In the genomic region with DNA sequence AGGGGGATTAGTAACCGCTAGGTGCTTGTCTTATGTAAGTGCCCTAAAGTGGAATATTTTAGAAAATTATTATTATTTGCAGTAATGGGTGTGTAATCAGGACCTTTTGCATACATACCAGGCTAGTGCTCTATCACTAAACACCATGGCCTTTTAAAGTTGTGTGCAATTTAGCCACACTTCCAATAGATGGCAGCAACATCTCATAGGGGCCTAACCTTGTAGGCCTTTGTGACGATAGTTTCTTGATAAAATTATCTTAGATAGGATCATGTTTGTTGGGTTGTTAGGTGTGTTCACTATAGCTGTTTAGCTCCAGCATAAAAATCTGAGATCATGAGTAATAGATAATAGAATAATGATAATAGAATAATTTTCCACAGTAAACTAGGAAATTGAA, we compare ENCODE assay signal across 10 mouse cellular contexts. TPM values are rescaled to one million over a fixed set of nuclear protein-coding genes. Genes with fewer than 3 reads are reported as not detected.
DNase-seq lines count a peak whose midpoint lies in the region; ATAC-seq lines count a peak whose summit lies in the region.
"Had no signal": no experiment of that assay in that cellular context is flagged by ENCODE, and none has a peak within 500 bp of the region (broad histone marks: within the 10 kb centered on the region; RNA-seq: fewer than 3 reads in every experiment).

No protein-coding gene starts in this region.

- intact Hi-C loops in left cerebral cortex, postnatal 4 days (cut with DNase I): no loop called here

- H3K9ac ChIP-seq in midbrain, embryonic 11.5 days (ENCODE audit: low read length): no peak overlapping the region

- no peak overlapping the region for H3K27ac ChIP-seq in midbrain, embryonic 11.5 days (ENCODE audit: low read depth, low read length)
- no peak overlapping the region for H3K27ac ChIP-seq in midbrain, embryonic 10.5 days (replicated peaks)

- peak; percentile 41 to 44 for DNase-seq in cerebellum, postnatal 14 days
- no peak for DNase-seq in cerebellum, adult 8-10 months
- DNase-seq in midbrain, embryonic 11.5 days (ENCODE audit: low spot score, missing footprints): peak; percentile 85
- no peak for DNase-seq in midbrain, embryonic 10.5 days (ENCODE audit: low spot score)
- peak; percentile 10 for DNase-seq in embryo, embryonic 9.5 days (ENCODE audit: extremely low spot score)
- peak; percentile 3 for DNase-seq in left cerebral cortex, postnatal 4 days
- no peak for DNase-seq in spleen, postnatal 10 days (ENCODE audit: low spot score in 2 of 2)
- no peak for DNase-seq in MN1 (ENCODE audit: low spot score)

- H3K9me3 ChIP-seq in midbrain, embryonic 11.5 days (ENCODE audit: control insufficient read depth, low read length): no peaks in the 10 kb centered on the region
- no peaks in the 10 kb centered on the region for H3K9me3 ChIP-seq in midbrain, embryonic 10.5 days (replicated peaks)

- 38% methylated on average over 2 of the region's 2 CpGs for WGBS in midbrain, embryonic 11.5 days
- WGBS in midbrain, embryonic 10.5 days: 33% methylated on average over 2 of the region's 2 CpGs

- ATAC-seq in midbrain, embryonic 11.5 days (ENCODE audit: low FRiP score): peak; percentile 75

- no peak overlapping the region for H3K4me3 ChIP-seq in midbrain, embryonic 11.5 days (ENCODE audit: low read depth, low read length)
- H3K4me3 ChIP-seq in midbrain, embryonic 10.5 days: no peak overlapping the region

- no peaks in the 10 kb centered on the region for H3K36me3 ChIP-seq in midbrain, embryonic 11.5 days (ENCODE audit: control insufficient read depth, insufficient read depth, low read length)
- no peaks in the 10 kb centered on the region for H3K36me3 ChIP-seq in midbrain, embryonic 10.5 days

- H3K4me2 ChIP-seq in midbrain, embryonic 11.5 days: no peak overlapping the region

- H3K4me1 ChIP-seq in midbrain, embryonic 11.5 days (ENCODE audit: control insufficient read depth, insufficient read depth, low read length): no peaks in the 10 kb centered on the region
- H3K4me1 ChIP-seq in midbrain, embryonic 10.5 days: no peaks in the 10 kb centered on the region

- no peaks in the 10 kb centered on the region for H3K27me3 ChIP-seq in midbrain, embryonic 11.5 days (ENCODE audit: control insufficient read depth, insufficient read depth, low read length)
- no peaks in the 10 kb centered on the region for H3K27me3 ChIP-seq in midbrain, embryonic 10.5 days (ENCODE audit: low read depth, poor library complexity, severe bottlenecking)

RNA-seq across cellular contexts. Expression of gene Olfr76, which starts 11.3 kb away (rescaled TPM):
- polyA plus RNA-seq in midbrain, embryonic 11.5 days (2014; fragmentation: Nextera tagmentation; extraction: Ambion mirVana): not detected in 2 replicates
- not detected in 2 replicates for polyA plus RNA-seq in midbrain, embryonic 10.5 days (2016; fragmentation: Nextera tagmentation; extraction: Ambion mirVana)
- not detected for total RNA-seq in left cerebral cortex, postnatal 4 days (2021)
- polyA plus RNA-seq: frontal cortex, adult 2 months; liver, embryonic 16.5 days had no signal

RNA-seq across cellular contexts. Expression of gene Olfr1428, which starts 18.6 kb away (rescaled TPM):
- not detected in 2 replicates for polyA plus RNA-seq in midbrain, embryonic 11.5 days (2014; fragmentation: Nextera tagmentation; extraction: Ambion mirVana)
- polyA plus RNA-seq in midbrain, embryonic 10.5 days (2016; fragmentation: Nextera tagmentation; extraction: Ambion mirVana): not detected in 2 replicates
- total RNA-seq in left cerebral cortex, postnatal 4 days (2021): not detected
- polyA plus RNA-seq: frontal cortex, adult 2 months; liver, embryonic 16.5 days had no signal

RNA-seq across cellular contexts. Expression of gene Olfr1427, which starts 31.2 kb away (rescaled TPM):
- polyA plus RNA-seq in midbrain, embryonic 11.5 days (2014; fragmentation: Nextera tagmentation; extraction: Ambion mirVana): not detected in 2 replicates
- polyA plus RNA-seq in midbrain, embryonic 10.5 days (2016; fragmentation: Nextera tagmentation; extraction: Ambion mirVana): not detected in 2 replicates
- not detected for total RNA-seq in left cerebral cortex, postnatal 4 days (2021)
- polyA plus RNA-seq: frontal cortex, adult 2 months; liver, embryonic 16.5 days had no signal

RNA-seq across cellular contexts. Expression of gene Olfr1555-ps1, which starts 35.6 kb away (rescaled TPM):
- not detected in 2 replicates for polyA plus RNA-seq in midbrain, embryonic 11.5 days (2014; fragmentation: Nextera tagmentation; extraction: Ambion mirVana)
- not detected in 2 replicates for polyA plus RNA-seq in midbrain, embryonic 10.5 days (2016; fragmentation: Nextera tagmentation; extraction: Ambion mirVana)
- total RNA-seq in left cerebral cortex, postnatal 4 days (2021): not detected
- polyA plus RNA-seq: frontal cortex, adult 2 months; liver, embryonic 16.5 days had no signal

RNA-seq across cellular contexts. Expression of gene Olfr1426, which starts 42.5 kb away (rescaled TPM):
- polyA plus RNA-seq in midbrain, embryonic 11.5 days (2014; fragmentation: Nextera tagmentation; extraction: Ambion mirVana): not detected in 2 replicates
- polyA plus RNA-seq in midbrain, embryonic 10.5 days (2016; fragmentation: Nextera tagmentation; extraction: Ambion mirVana): not detected in 2 replicates
- total RNA-seq in left cerebral cortex, postnatal 4 days (2021): not detected
- polyA plus RNA-seq: frontal cortex, adult 2 months; liver, embryonic 16.5 days had no signal

Comparison
In these comparisons a context has a peak if more than half of its experiments do, and no peak if none do; other contexts are left out.
1. DNase-seq: peak in cerebellum, postnatal 14 days (2 of 2), midbrain, embryonic 11.5 days (single experiment), embryo, embryonic 9.5 days (single experiment) and left cerebral cortex, postnatal 4 days (single experiment); none in cerebellum, adult 8-10 months (single experiment), midbrain, embryonic 10.5 days (single experiment), spleen, postnatal 10 days (0 of 2) and MN1 (single experiment).